Mouse (Mus musculus): ENCODE data around the gene Obscn. TPM values are rescaled to one million over a fixed set of nuclear protein-coding genes. Genes with fewer than 3 reads are reported as not detected.

The Obscn gene
- total and polyA plus RNA-seq, 3 experiments: 0.09 to 0.13 (median 0.13) TPM

GRCm38 (mm10) chr11:58994337-58994826 is 141.8 kb downstream of the Obscn start:
- Histone ChIP-seq H3K27ac (ENCODE audit: insufficient read depth, low read depth) (no peak overlapping the region), H3K9ac (ENCODE audit: insufficient read depth, low read depth) (no peak overlapping the region), H3K4me3 (replicated peaks in 1 of 3; ENCODE audit: low read depth in 2 of 3, low read length in 2 of 3, poor library complexity in 1 of 3) (peak overlapping the region in 1 of 3 experiments; percentile 1)

GRCm38 (mm10) chr11:58993091-58993670 is 143.0 kb downstream of the Obscn start:
- Histone ChIP-seq H3K79me2 (replicated peaks; ENCODE audit: control insufficient read depth, extremely low read depth, insufficient read depth, poor library complexity, severe bottlenecking) (no peaks in the 10 kb centered on the region), H3K9me3 (replicated peaks; ENCODE audit: low read length) (no peaks in the 10 kb centered on the region), H3K27me3 (replicated peaks) (peaks cover 15% of the 10 kb centered on the region), H3K36me3 (replicated peaks in 1 of 2; ENCODE audit: control insufficient read depth in 1 of 2, insufficient read depth in 1 of 2, low read length in 1 of 2) (peaks cover 31 to 40% of the 10 kb centered on the region in 2 experiments), H3K27ac (ENCODE audit: insufficient read depth, low read depth) (no peak overlapping the region), H3K4me2 (ENCODE audit: insufficient read depth, low read depth, poor library complexity, severe bottlenecking) (no peak overlapping the region), H3K4me1 (ENCODE audit: control insufficient read depth in 1 of 2, insufficient read depth in 2 of 2) (peaks cover 3 to 16% of the 10 kb centered on the region in 2 experiments), H3K9ac (ENCODE audit: insufficient read depth, low read depth) (no peak overlapping the region), H3K4me3 (replicated peaks in 1 of 3; ENCODE audit: low read depth in 2 of 3, low read length in 2 of 3, poor library complexity in 1 of 3) (no peak overlapping the region)
- TF ChIP-seq TCF12 (IDR thresholded peaks at IDR 0.05; ENCODE audit: low read depth, low read length) (no peak), PAX5 (IDR thresholded peaks at IDR 0.05; ENCODE audit: low read length) (no peak), MAFK (IDR thresholded peaks at IDR 0.05; ENCODE audit: insufficient replicate concordance, low read length) (no peak), ELF1 (IDR thresholded peaks at IDR 0.05; ENCODE audit: low read depth, low read length) (no peak), USF1 (IDR thresholded peaks at IDR 0.05; ENCODE audit: low read depth, low read length) (no peak), CHD2 (IDR thresholded peaks at IDR 0.05; ENCODE audit: low read length) (0 out of 2 replicates have a peak, but pooled peaks have one; percentile 6), CHD1 (IDR thresholded peaks at IDR 0.05; ENCODE audit: low read depth, low read length) (no peak)
- dilution Hi-C loops (cut with MboI; ENCODE audit: extremely low pct_ligation_motif_present, extremely low pct_unique_long_range_greater_than_20kb, low sequenced_read_pairs) (no loop called here), in situ Hi-C loops (cut with MboI; ENCODE audit: low pct_ligation_motif_present, low pct_unique_long_range_greater_than_20kb, low sequenced_read_pairs) (no loop called here)
- no peak for DNase-seq (ENCODE audit: extremely low read depth)

More at GRCm38 (mm10) chr11:58994337-58994826, 141.8 kb downstream of the Obscn start:
- dilution Hi-C loops (cut with MboI; ENCODE audit: extremely low pct_ligation_motif_present, extremely low pct_unique_long_range_greater_than_20kb, low sequenced_read_pairs) (no loop called here), in situ Hi-C loops (cut with MboI; ENCODE audit: low pct_ligation_motif_present, low pct_unique_long_range_greater_than_20kb, low sequenced_read_pairs) (no loop called here)
- DNase-seq (ENCODE audit: extremely low read depth): no peak
- H3K9me3 ChIP-seq (replicated peaks; ENCODE audit: low read length): no peaks in the 10 kb centered on the region
- peak overlapping the region; percentile 43; the same call in 1 of the 2 replicates for H3K4me2 ChIP-seq (ENCODE audit: insufficient read depth, low read depth, poor library complexity, severe bottlenecking)
- no peaks in the 10 kb centered on the region for H3K79me2 ChIP-seq (replicated peaks; ENCODE audit: control insufficient read depth, extremely low read depth, insufficient read depth, poor library complexity, severe bottlenecking)
- TF ChIP-seq NRF1 (IDR thresholded peaks at IDR 0.05; ENCODE audit: low read depth, low read length) (peak; percentile 44; the same call in 1 of the 2 replicates), CTCF (conservative IDR thresholded peaks at IDR 0.05 in 1 of 2, IDR thresholded peaks at IDR 0.05 in 1 of 2; ENCODE audit: low read depth in 2 of 2, low read length in 2 of 2) (0 out of 4 replicates have a peak, but pooled peaks of 1 of the 2 experiments have one; percentile 10), MYC (IDR thresholded peaks at IDR 0.05; ENCODE audit: low read depth, low read length) (no peak)
- H3K36me3 ChIP-seq (replicated peaks in 1 of 2; ENCODE audit: control insufficient read depth in 1 of 2, insufficient read depth in 1 of 2, low read length in 1 of 2): peaks cover 20 to 28% of the 10 kb centered on the region in 2 experiments
- peaks cover 3 to 16% of the 10 kb centered on the region in 2 experiments for H3K4me1 ChIP-seq (ENCODE audit: control insufficient read depth in 1 of 2, insufficient read depth in 2 of 2)
- H3K27me3 ChIP-seq (replicated peaks): peaks cover 27% of the 10 kb centered on the region

- TF ChIP-seq NRF1 (IDR thresholded peaks at IDR 0.05; ENCODE audit: low read depth, low read length): no peak
- peak; percentile 46; the same call in 1 of the 2 replicates for TF ChIP-seq POLR2AphosphoS2 (IDR thresholded peaks at IDR 0.05; ENCODE audit: low read depth, low read length)
- Histone ChIP-seq H3K36me3 (replicated peaks in 1 of 2; ENCODE audit: control insufficient read depth in 1 of 2, insufficient read depth in 1 of 2, low read length in 1 of 2) (peaks cover 42 to 53% of the 10 kb centered on the region in 2 experiments), H3K9ac (ENCODE audit: insufficient read depth, low read depth) (no peak overlapping the region), H3K4me2 (ENCODE audit: insufficient read depth, low read depth, poor library complexity, severe bottlenecking) (no peak overlapping the region), H3K27ac (ENCODE audit: insufficient read depth, low read depth) (no peak overlapping the region), H3K9me3 (replicated peaks; ENCODE audit: low read length) (no peaks in the 10 kb centered on the region), H3K4me1 (ENCODE audit: control insufficient read depth in 1 of 2, insufficient read depth in 2 of 2) (peaks cover 3 to 18% of the 10 kb centered on the region in 2 experiments), H3K27me3 (replicated peaks) (peaks cover 3% of the 10 kb centered on the region), H3K4me3 (replicated peaks in 1 of 3; ENCODE audit: low read depth in 2 of 3, low read length in 2 of 3, poor library complexity in 1 of 3) (no peak overlapping the region), H3K79me2 (replicated peaks; ENCODE audit: control insufficient read depth, extremely low read depth, insufficient read depth, poor library complexity, severe bottlenecking) (no peaks in the 10 kb centered on the region)
- no peak for DNase-seq (ENCODE audit: extremely low read depth)
- in situ Hi-C loops (cut with MboI; ENCODE audit: low pct_ligation_motif_present, low pct_unique_long_range_greater_than_20kb, low sequenced_read_pairs): no loop called here
- dilution Hi-C loops (cut with MboI; ENCODE audit: extremely low pct_ligation_motif_present, extremely low pct_unique_long_range_greater_than_20kb, low sequenced_read_pairs): no loop called here
Observed at GRCm38 (mm10) chr11:58991911-58992310, 144.3 kb downstream of the Obscn start.
